Mouse (Mus musculus) frontal cortex, postnatal 25 days (tissue): ENCODE measurements at regions not wholly inside any gene's neighbourhood (a gene's known extent, or its start where the extent isn't known, plus 50 kb on each side); places are given as distances from the start of the nearest gene placed in this dataset.
A peak's percentile ranks its signal among the peaks of the same experiment; 100 is the strongest.

Experiments
- DNase-seq, 2 experiments: peaks; one replicate each; pipeline ENCODE4 v3.0.0; 2022; ENCODE audit warnings: low spot score in 2 of 2

DNA sequence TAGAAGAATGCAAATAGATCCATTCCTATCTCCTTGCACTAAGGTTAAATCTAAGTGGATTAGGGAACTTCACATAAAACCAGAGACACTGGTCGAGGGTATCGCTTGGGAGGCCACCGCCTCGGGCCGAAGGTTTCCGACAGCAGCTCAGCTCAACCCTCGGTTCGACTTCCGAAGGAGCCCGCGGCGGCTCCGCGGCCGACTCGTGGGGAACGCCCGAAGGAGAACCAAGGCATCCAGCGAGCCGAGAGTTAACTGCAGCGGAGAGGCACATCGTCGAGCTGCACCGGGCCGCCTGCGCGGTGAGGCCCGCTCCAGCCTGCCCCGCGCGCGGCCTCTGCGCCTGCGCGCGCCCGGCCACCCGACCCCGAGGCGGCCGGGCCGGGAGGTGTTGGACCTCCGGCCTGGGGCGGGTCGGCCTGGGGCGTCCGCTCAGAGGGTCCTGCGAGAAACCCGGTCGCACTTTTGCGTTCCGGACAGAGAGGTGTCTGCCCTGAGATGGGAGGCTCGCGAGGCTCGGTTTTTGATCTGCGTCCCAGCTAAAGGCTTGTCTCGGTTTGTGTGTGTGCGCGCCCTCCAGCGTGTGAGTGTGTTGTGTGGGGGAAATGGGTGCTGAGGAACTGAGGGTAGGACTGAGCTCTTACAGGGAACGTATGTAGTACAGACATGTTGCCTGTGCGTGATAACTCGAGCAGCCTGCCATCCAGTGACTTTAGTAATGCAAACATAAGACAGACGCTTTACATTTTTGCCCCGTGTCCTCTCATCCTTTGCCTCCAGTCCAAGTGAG is 50.9 kb upstream of the Vmn2r9 start:
- DNase-seq, result peak; percentile 1 to 3
